Mouse (Mus musculus) liver, embryonic 16.5 days (tissue): Measurements from ENCODE around the gene Plcb4. TPM values are rescaled to one million over a fixed set of nuclear protein-coding genes. Genes with fewer than 3 reads are reported as not detected.

ENCODE experiments used
- ATAC-seq: fragments of 200-750 bp; cut with Nextera tagmentation; 2 replicates; pipeline ENCODE4 v1.8.0; 2017; ENCODE audit warnings: low read depth, mild to moderate bottlenecking, moderate number of reproducible peaks, moderate library complexity
- H3K27ac ChIP-seq: fragments of 300-500 bp; sonication (generic); 2 replicates; pipeline ENCODE4 v1.5.1; 2014; ENCODE audit warnings: mild to moderate bottlenecking, low read length
- H3K27me3 ChIP-seq: fragments of 300-500 bp; sonication (generic); 2 replicates; pipeline ENCODE4 v1.6.1; 2014; ENCODE audit warnings: low read depth, low read length, mixed read lengths; ENCODE audit not compliant: control insufficient read depth, insufficient read depth
- H3K36me3 ChIP-seq: fragments of 300-500 bp; sonication (generic); 2 replicates; pipeline ENCODE4 v1.6.1; 2014; ENCODE audit warnings: mild to moderate bottlenecking; ENCODE audit not compliant: control insufficient read depth, insufficient read depth
- H3K4me1 ChIP-seq: fragments of 300-500 bp; sonication (generic); 2 replicates; pipeline ENCODE4 v1.6.1; 2014; ENCODE audit warnings: low read depth, low read length, mixed read lengths; ENCODE audit not compliant: control insufficient read depth
- H3K4me2 ChIP-seq: fragments of 300-500 bp; sonication (generic); 2 replicates; pipeline ENCODE4 v1.6.1; 2014; ENCODE audit warnings: low read depth, low read length, mixed read lengths
- H3K4me3 ChIP-seq: fragments of 300-500 bp; sonication (generic); 2 replicates; pipeline ENCODE4 v1.5.1; 2014; ENCODE audit warnings: low read depth, mild to moderate bottlenecking, low read length
- H3K9ac ChIP-seq: fragments of 300-500 bp; sonication (generic); 2 replicates; pipeline ENCODE4 v1.6.1; 2014; ENCODE audit warnings: low read depth, low read length
- H3K9me3 ChIP-seq: fragments of 300-500 bp; sonication (generic); replicated peaks from 2 replicates; pipeline ENCODE4 v1.6.1; 2016; ENCODE audit warnings: low read length; ENCODE audit not compliant: control insufficient read depth
- WGBS: fragments of 180-500 bp; shearing (Covaris S2); extraction: QIAGEN DNeasy Blood & Tissue Kit; methylation state at CpG from one replicate; pipeline ENCODE4 v1.1.7; 2014; ENCODE audit not compliant: insufficient replicate concordance; 5-methylcytosine and 5-hydroxymethylcytosine counted together
- polyA plus RNA-seq: library from polyadenylated mRNA; unstranded; fragments of >200 nt; fragmentation: Nextera tagmentation; extraction: Ambion mirVana; gene quantifications from 2 replicates; pipeline ENCODE4 v1.2.1, GENCODE M21; 2015

Gene Plcb4
- polyA plus RNA-seq, 1 experiment from 2014 or later = 2.3 TPM

DNA sequence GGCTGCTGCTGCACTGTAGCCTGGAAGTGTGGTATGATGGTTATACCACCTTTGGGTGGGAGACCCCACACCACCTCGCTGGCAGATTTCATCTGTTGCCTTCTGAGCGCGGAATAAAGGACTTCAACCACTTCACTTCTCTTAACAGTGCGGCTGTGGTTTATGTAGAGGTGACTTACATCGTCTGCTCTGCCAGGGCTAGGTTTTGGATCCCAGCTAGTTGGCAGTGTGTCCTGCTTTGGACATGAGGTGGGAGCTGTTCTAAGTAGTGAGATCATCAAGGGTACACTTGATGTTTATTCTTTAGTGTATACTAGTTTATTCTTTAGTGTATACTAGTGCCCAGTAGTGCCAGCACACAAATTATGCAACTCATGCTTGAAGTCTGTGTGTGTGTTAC is 97.0 kb downstream of the Plcb4 start:
- 79% methylated on average over 5 of the region's 5 CpGs for WGBS
- Histone ChIP-seq H3K9me3 (no peaks in the 10 kb centered on the region), H3K4me1 (no peaks in the 10 kb centered on the region), H3K36me3 (no peaks in the 10 kb centered on the region), H3K4me2 (no peak overlapping the region), H3K9ac (no peak overlapping the region), H3K27ac (no peak overlapping the region), H3K27me3 (no peaks in the 10 kb centered on the region), H3K4me3 (no peak overlapping the region)
- no peak for ATAC-seq

DNA sequence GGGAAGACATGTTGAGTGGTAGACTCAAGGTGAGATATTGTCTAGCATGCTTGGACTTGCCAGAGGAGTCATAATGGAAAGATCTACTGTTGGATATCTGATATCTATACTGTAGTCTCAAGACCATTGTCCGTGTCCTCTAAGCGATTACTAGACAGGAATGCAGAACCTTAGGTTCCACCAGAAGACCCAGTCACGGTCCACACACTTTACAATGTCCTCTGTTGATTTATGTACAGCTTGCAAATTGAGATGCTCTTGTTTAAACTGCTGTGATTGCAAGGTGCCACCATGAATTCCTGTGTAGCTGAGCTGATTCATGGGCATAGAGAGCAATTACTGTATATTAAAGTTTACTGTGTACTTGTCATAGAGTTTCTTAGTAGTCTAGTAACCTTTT is 98.7 kb downstream of the Plcb4 start:
- 72% methylated on average over 3 of the region's 3 CpGs for WGBS

DNA sequence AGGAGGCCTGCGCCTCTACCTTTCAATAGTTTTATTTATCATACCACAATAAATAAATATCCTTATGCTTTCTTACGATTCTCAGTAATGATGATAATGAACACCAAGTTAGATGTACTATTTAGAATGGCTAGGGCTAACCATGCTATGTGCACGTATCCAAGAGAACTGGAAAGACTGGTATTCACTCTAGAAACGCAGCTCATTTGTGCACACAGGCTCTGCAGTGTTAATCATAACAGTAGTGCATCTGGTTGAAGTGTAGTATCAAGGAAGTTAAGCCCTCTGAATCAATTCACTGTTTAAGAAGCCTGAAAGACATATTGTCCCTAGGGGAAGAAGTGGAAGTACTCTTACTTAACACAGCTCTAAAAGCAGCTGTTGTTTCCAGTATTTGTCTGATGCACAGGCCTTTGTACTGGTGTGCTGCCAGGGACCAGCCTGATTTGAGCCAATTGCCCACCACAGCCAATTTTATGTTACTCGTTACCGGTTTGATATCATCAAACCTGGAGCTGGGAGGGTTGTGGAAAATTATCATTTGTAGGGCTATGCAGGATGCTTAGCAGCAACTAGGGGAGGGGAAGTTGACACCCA is 100.8 kb downstream of the Plcb4 start:
- H3K4me3 ChIP-seq = no peak overlapping the region
- no peaks in the 10 kb centered on the region for H3K36me3 ChIP-seq
- no peaks in the 10 kb centered on the region for H3K4me1 ChIP-seq
- H3K27ac ChIP-seq = no peak overlapping the region
- H3K4me2 ChIP-seq = no peak overlapping the region
- 64% methylated on average over 6 of the region's 6 CpGs for WGBS
- ATAC-seq = no peak
- no peaks in the 10 kb centered on the region for H3K9me3 ChIP-seq
- H3K9ac ChIP-seq = no peak overlapping the region
- H3K27me3 ChIP-seq = no peaks in the 10 kb centered on the region

More for the DNA sequence above, 98.7 kb downstream of the Plcb4 start:
- Histone ChIP-seq H3K4me2 (no peak overlapping the region), H3K9me3 (no peaks in the 10 kb centered on the region), H3K4me1 (no peaks in the 10 kb centered on the region), H3K27ac (no peak overlapping the region), H3K36me3 (no peaks in the 10 kb centered on the region), H3K27me3 (no peaks in the 10 kb centered on the region), H3K9ac (no peak overlapping the region), H3K4me3 (no peak overlapping the region)
- ATAC-seq = no peak

DNA sequence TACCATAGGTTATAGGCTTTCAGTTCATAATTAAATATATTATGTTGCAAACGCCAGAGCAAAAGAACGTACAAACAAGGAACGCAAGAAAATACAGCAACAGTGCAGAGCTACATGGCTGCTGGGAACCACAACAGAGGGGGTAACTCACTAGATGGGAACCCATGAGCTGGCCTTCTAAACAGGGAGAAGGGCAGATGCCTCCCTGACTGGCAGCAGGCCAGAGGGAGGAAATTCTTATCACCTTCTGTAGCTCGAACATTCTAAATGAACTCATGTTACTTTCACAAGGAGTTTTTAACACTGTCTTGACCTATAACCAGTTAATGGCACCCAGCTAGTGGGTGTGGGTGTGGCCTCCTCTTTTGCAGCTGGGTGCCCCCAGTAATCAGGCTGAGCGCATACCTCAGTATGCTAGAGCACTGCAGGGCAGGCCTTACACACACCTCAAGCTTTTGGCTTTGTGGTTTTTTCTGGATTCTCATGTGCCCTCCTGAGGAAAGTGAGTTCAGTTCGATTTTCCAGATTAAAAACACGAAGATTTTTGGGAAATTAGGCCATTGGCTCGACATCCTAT is 102.5 kb downstream of the Plcb4 start:
- no peak overlapping the region for H3K4me3 ChIP-seq
- no peak overlapping the region for H3K27ac ChIP-seq
- no peaks in the 10 kb centered on the region for H3K9me3 ChIP-seq
- 60% methylated on average over 8 of the region's 8 CpGs for WGBS
- H3K27me3 ChIP-seq = no peaks in the 10 kb centered on the region
- no peak overlapping the region for H3K9ac ChIP-seq
- no peak for ATAC-seq
- H3K36me3 ChIP-seq = no peaks in the 10 kb centered on the region
- no peak overlapping the region for H3K4me2 ChIP-seq
- H3K4me1 ChIP-seq = no peaks in the 10 kb centered on the region

GRCm38 (mm10) chr2:135764706-135765105 is 105.9 kb downstream of the Plcb4 start:
- H3K4me1 ChIP-seq = no peaks in the 10 kb centered on the region
- H3K4me2 ChIP-seq = no peak overlapping the region
- no peak overlapping the region for H3K4me3 ChIP-seq
- no peak overlapping the region for H3K9ac ChIP-seq
- H3K36me3 ChIP-seq = no peaks in the 10 kb centered on the region
- H3K27me3 ChIP-seq = no peaks in the 10 kb centered on the region
- WGBS = 64% methylated on average over 8 of the region's 8 CpGs
- no peaks in the 10 kb centered on the region for H3K9me3 ChIP-seq
- ATAC-seq = no peak
- H3K27ac ChIP-seq = no peak overlapping the region

- H3K27ac ChIP-seq = no peak overlapping the region
These were observed 107.8 kb downstream of the Plcb4 start for GRCm38 (mm10) chr2:135766471-135767063.

DNA sequence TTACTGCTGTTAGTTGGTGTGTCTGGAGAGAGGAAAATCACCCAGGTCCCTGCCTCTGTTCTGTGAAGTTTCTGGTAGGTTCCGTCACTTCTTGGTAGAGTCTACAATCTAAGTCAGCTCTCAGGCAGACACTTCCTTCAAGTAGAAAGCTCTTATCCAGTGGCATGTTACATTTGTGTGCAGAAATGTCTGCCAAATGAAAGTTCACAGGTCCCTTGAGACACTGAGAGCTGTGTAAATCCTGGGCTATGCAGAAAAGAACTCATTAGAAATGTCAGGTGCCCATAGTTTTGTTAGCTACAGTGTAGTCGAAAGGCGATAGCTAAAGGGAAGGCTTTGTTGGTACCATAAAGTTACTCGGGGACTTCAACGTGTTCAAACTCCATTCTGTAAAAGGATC is 108.7 kb downstream of the Plcb4 start:
- ATAC-seq = no peak
- Histone ChIP-seq H3K9me3 (no peaks in the 10 kb centered on the region), H3K27me3 (no peaks in the 10 kb centered on the region), H3K27ac (no peak overlapping the region), H3K4me3 (no peak overlapping the region), H3K9ac (no peak overlapping the region), H3K4me1 (no peaks in the 10 kb centered on the region), H3K4me2 (no peak overlapping the region), H3K36me3 (no peaks in the 10 kb centered on the region)
- WGBS = 66% methylated on average over 5 of the region's 5 CpGs

More at GRCm38 (mm10) chr2:135766471-135767063, 107.8 kb downstream of the Plcb4 start:
- H3K9ac ChIP-seq = no peak overlapping the region
- no peaks in the 10 kb centered on the region for H3K9me3 ChIP-seq
- 69% methylated on average over 6 of the region's 6 CpGs for WGBS
- no peak overlapping the region for H3K4me3 ChIP-seq
- H3K27me3 ChIP-seq = no peaks in the 10 kb centered on the region
- ATAC-seq = no peak
- H3K4me1 ChIP-seq = no peaks in the 10 kb centered on the region
- no peak overlapping the region for H3K4me2 ChIP-seq
- H3K36me3 ChIP-seq = no peaks in the 10 kb centered on the region

GRCm38 (mm10) chr2:135769701-135770100 is 110.9 kb downstream of the Plcb4 start:
- WGBS = 74% methylated on average over 8 of the region's 8 CpGs
- H3K9ac ChIP-seq = no peak overlapping the region
- no peaks in the 10 kb centered on the region for H3K27me3 ChIP-seq
- H3K27ac ChIP-seq = no peak overlapping the region
- no peaks in the 10 kb centered on the region for H3K9me3 ChIP-seq
- H3K4me3 ChIP-seq = no peak overlapping the region
- ATAC-seq = no peak
- H3K4me2 ChIP-seq = no peak overlapping the region
- no peaks in the 10 kb centered on the region for H3K36me3 ChIP-seq
- H3K4me1 ChIP-seq = no peaks in the 10 kb centered on the region

DNA sequence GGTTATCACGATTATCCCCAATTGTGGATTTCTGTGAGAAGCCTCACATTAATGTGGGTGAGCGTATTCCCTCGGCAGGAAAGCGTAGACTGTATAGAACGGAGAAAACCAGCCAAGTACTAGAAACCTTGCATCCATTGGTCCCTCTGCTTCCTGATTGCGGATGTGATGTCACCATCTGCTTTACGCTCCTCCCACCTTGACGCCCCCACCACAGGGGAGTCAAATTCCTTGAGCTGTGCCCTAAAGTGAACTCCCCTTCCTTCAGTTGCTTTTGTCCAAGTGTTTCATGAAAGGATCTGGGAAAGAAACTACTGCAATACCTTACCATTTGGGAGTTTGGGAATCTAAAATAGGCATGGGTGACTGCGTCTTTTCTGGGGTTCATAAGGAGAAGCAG is 111.4 kb downstream of the Plcb4 start:
- Histone ChIP-seq H3K9ac (no peak overlapping the region), H3K9me3 (no peaks in the 10 kb centered on the region), H3K4me3 (no peak overlapping the region), H3K4me1 (no peaks in the 10 kb centered on the region), H3K4me2 (no peak overlapping the region), H3K36me3 (no peaks in the 10 kb centered on the region), H3K27me3 (no peaks in the 10 kb centered on the region), H3K27ac (no peak overlapping the region)
- 79% methylated on average over 9 of the region's 9 CpGs for WGBS
- no peak for ATAC-seq
